Mouse (Mus musculus): ENCODE measurements around the gene Scaf8.
"Not testable (repeated sequence)": the region's sequence is repeated elsewhere in the genome, so short reads cannot be mapped to it uniquely, and the experiment has no call there.

- TF ChIP-seq CTCF, POLR2A (IDR thresholded peaks at IDR 0.05; ENCODE audit: extremely low read depth, insufficient read depth, low read length): not testable (repeated sequence)
These were observed 15.5 kb upstream of the Scaf8 start for GRCm38 (mm10) chr17:3099273-3099672.

Data from cortical plate, adult 2 months (tissue).